Mouse (Mus musculus): ENCODE results near the gene 9130230L23Rik.

DNA sequence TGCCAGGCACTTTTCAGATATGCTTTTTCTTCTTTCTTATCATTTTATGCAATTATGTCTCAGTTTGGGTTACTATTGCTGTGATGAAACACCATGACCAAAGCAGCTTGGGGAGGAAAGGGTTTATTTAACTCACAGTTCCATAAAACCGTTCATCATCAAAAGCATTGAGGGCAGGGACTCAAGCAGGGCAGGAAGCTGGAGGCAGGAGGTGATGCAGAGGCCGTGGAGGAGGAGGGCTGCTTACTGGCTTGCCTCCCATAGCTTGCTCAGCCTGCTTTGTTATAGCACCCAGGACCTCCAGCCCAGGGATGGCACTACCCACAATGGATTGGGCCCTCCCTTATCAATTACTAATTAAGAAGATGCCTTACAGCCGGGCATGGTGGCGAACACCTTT, 62.9 kb downstream of the 9130230L23Rik start:
- TF ChIP-seq CTCF (IDR thresholded peaks at IDR 0.05; ENCODE audit: low read depth, low read length) (no peak), POLR2A (IDR thresholded peaks at IDR 0.05; ENCODE audit: borderline replicate concordance, low read depth, low read length) (no peak)

Measured in bone marrow macrophage, adult 2 months (primary cell).